Comparison of ENCODE assay signal across 8 mouse cellular contexts in the genomic region with DNA sequence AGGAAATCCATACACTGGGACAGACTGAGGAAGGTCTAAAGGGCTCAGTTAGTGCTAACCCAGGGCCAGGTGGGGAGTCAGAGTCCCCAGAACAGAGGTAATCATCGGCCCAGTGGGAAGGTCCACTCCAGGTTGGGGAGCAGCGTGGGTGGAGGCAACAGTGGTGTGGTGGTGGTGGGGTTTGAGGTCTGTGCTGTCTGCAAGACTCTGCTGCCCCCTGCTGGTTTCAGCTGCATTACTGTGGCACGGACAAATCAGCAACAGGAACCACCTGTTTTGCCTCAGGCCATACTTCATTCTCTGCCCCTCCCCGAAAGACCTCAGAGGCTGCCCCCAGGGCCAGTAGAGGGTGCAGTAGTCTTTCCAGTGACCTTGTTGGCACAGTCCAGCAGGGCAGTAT. TPM values are rescaled to one million over a fixed set of nuclear protein-coding genes. Genes with fewer than 3 reads are reported as not detected.
DNase-seq lines count a peak whose midpoint lies in the region; ATAC-seq lines count a peak whose summit lies in the region.

No protein-coding gene starts in this region.

- ATAC-seq in hindbrain, embryonic 12.5 days (ENCODE audit: low FRiP score): peak; percentile 41; the same call in 1 of the 2 replicates

- no peaks in the 10 kb centered on the region for H3K9me3 ChIP-seq in hindbrain, embryonic 12.5 days (replicated peaks)

- H3K27me3 ChIP-seq in hindbrain, embryonic 12.5 days: no peaks in the 10 kb centered on the region

- peaks cover 44% of the 10 kb centered on the region for H3K79me2 ChIP-seq in macrophage (ENCODE audit: inconsistent target)

- H3K9ac ChIP-seq in hindbrain, embryonic 12.5 days: no peak overlapping the region

- H3K27ac ChIP-seq in hindbrain, embryonic 12.5 days: no peak overlapping the region
- H3K27ac ChIP-seq in macrophage: peak overlapping the region; percentile 100

- no peak overlapping the region for H3K4me3 ChIP-seq in hindbrain, embryonic 12.5 days
- no peak overlapping the region for H3K4me3 ChIP-seq in macrophage (ENCODE audit: inconsistent target)

- WGBS in hindbrain, embryonic 12.5 days: 25% methylated on average over 4 of the region's 4 CpGs
- 0% methylated on average over 3 of the region's 4 CpGs for WGBS in macrophage (ENCODE audit: missing documents)

- no peak overlapping the region for H3K4me2 ChIP-seq in hindbrain, embryonic 12.5 days (replicated peaks)

- DNase-seq in MN1 (ENCODE audit: low spot score): peak; percentile 84
- DNase-seq in cerebellum, adult 9-10 months: peak; percentile 72
- DNase-seq in frontal cortex, adult 2 months (ENCODE audit: extremely low spot score in 1 of 2, low spot score in 1 of 2): peak; percentile 49 to 82
- DNase-seq in left cerebral cortex, adult 18-20 months (ENCODE audit: low spot score in 2 of 2): peak; percentile 78 to 85
- peak; percentile 82 for DNase-seq in right cerebral cortex, adult 2 months (ENCODE audit: low spot score in 2 of 2)
- DNase-seq in urinary bladder, postnatal 14 days (ENCODE audit: low spot score): peak; percentile 90

- H3K36me3 ChIP-seq in hindbrain, embryonic 12.5 days: peaks cover 41% of the 10 kb centered on the region
- peaks cover 26% of the 10 kb centered on the region; the same call in 1 of the 2 replicates for H3K36me3 ChIP-seq in macrophage (ENCODE audit: inconsistent target)

- H3K4me1 ChIP-seq in hindbrain, embryonic 12.5 days: peaks cover 21% of the 10 kb centered on the region

RNA-seq across cellular contexts. Expression of a gene that starts 6.0 kb away (rescaled TPM):
- polyA plus RNA-seq in frontal cortex, adult 2 months (2012; rRNA removed): 32.8 and 39.2 TPM in 2 replicates
- 39.6 and 42.2 TPM in 2 replicates for polyA plus RNA-seq in hindbrain, embryonic 12.5 days (2016; fragmentation: Nextera tagmentation; extraction: Ambion mirVana)
- total RNA-seq in left cerebral cortex, adult 18-20 months (2021): 10 to 100 TPM; 20.3 to 22.0 TPM
- 10 to 100 TPM in 2 of 26 experiments, 1 to 10 TPM in 24; 2.6 to 11.9 (median 5.0) TPM for total RNA-seq in macrophage (2018; cell fraction: chromatin; rRNA removed)
- 10 to 100 TPM in 22 of 26 experiments, 1 to 10 TPM in 4; 8.8 to 16.2 (median 11.9) TPM for total RNA-seq in macrophage (2018; cell fraction: cytosol; rRNA removed)
- 10 to 100 TPM in 2 of 26 experiments, 1 to 10 TPM in 24; 2.4 to 10.8 (median 5.4) TPM for total RNA-seq in macrophage (2018; cell fraction: nucleus; rRNA removed)
- 13.6 to 20.0 TPM (median 16.3 TPM) in 3 replicates for polyA plus RNA-seq in macrophage (2018)

RNA-seq across cellular contexts. Expression of a gene that starts 6.3 kb away (rescaled TPM):
- 149 and 182 TPM in 2 replicates for polyA plus RNA-seq in frontal cortex, adult 2 months (2012; rRNA removed)
- polyA plus RNA-seq in hindbrain, embryonic 12.5 days (2016; fragmentation: Nextera tagmentation; extraction: Ambion mirVana): 83.9 and 85.9 TPM in 2 replicates
- total RNA-seq in left cerebral cortex, adult 18-20 months (2021): 10 to 100 TPM; 54.8 to 59.0 TPM
- 100 to 1,000 TPM; 101 to 451 (median 214) TPM for total RNA-seq in macrophage (2018; cell fraction: chromatin; rRNA removed)
- total RNA-seq in macrophage (2018; cell fraction: cytosol; rRNA removed): 10 to 100 TPM; 37.2 to 79.3 (median 58.5) TPM
- total RNA-seq in macrophage (2018; cell fraction: nucleus; rRNA removed): 100 to 1,000 TPM in 20 of 26 experiments, 10 to 100 TPM in 6; 77.1 to 321 (median 147) TPM
- polyA plus RNA-seq in macrophage (2018): 72.5 to 257 TPM (median 75.2 TPM) in 3 replicates

RNA-seq across cellular contexts. Expression of a gene that starts 6.4 kb away (rescaled TPM):
- 3.1 and 3.9 TPM in 2 replicates for polyA plus RNA-seq in frontal cortex, adult 2 months (2012; rRNA removed)
- polyA plus RNA-seq in hindbrain, embryonic 12.5 days (2016; fragmentation: Nextera tagmentation; extraction: Ambion mirVana): 6.3 and 7.3 TPM in 2 replicates
- 1 to 10 TPM; 1.4 to 2.3 TPM for total RNA-seq in left cerebral cortex, adult 18-20 months (2021)
- 1,000 to 10,000 TPM in 2 of 26 experiments, 100 to 1,000 TPM in 22, 10 to 100 TPM in 2; 91.8 to 1,107 (median 329) TPM for total RNA-seq in macrophage (2018; cell fraction: chromatin; rRNA removed)
- total RNA-seq in macrophage (2018; cell fraction: cytosol; rRNA removed): 1,000 to 10,000 TPM in 13 of 26 experiments, 100 to 1,000 TPM in 13; 132 to 2,956 (median 939) TPM
- 1,000 to 10,000 TPM in 15 of 26 experiments, 100 to 1,000 TPM in 11; 163 to 2,419 (median 1,098) TPM for total RNA-seq in macrophage (2018; cell fraction: nucleus; rRNA removed)
- polyA plus RNA-seq in macrophage (2018): 67.8 to 98.8 TPM (median 74.9 TPM) in 3 replicates

RNA-seq across cellular contexts. Expression of a gene that starts 14.1 kb away (rescaled TPM):
- 4.3 and 6.3 TPM in 2 replicates for polyA plus RNA-seq in frontal cortex, adult 2 months (2012; rRNA removed)
- polyA plus RNA-seq in hindbrain, embryonic 12.5 days (2016; fragmentation: Nextera tagmentation; extraction: Ambion mirVana): 71.7 and 74.9 TPM in 2 replicates
- 1 to 10 TPM; 4.8 to 5.2 TPM for total RNA-seq in left cerebral cortex, adult 18-20 months (2021)
- total RNA-seq in macrophage (2018; cell fraction: chromatin; rRNA removed): 10 to 100 TPM; 17.2 to 81.8 (median 27.5) TPM
- total RNA-seq in macrophage (2018; cell fraction: cytosol; rRNA removed): 1 to 10 TPM; 2.9 to 8.1 (median 5.7) TPM
- 10 to 100 TPM in 21 of 26 experiments, 1 to 10 TPM in 5; 5.4 to 60.3 (median 19.3) TPM for total RNA-seq in macrophage (2018; cell fraction: nucleus; rRNA removed)
- 3.6 to 7.0 TPM (median 5.4 TPM) in 3 replicates for polyA plus RNA-seq in macrophage (2018)

RNA-seq across cellular contexts. Expression of a gene that starts 36.0 kb away (rescaled TPM):
- 618 and 661 TPM in 2 replicates for polyA plus RNA-seq in frontal cortex, adult 2 months (2012; rRNA removed)
- polyA plus RNA-seq in hindbrain, embryonic 12.5 days (2016; fragmentation: Nextera tagmentation; extraction: Ambion mirVana): 514 and 573 TPM in 2 replicates
- 100 to 1,000 TPM; 462 to 497 TPM for total RNA-seq in left cerebral cortex, adult 18-20 months (2021)
- total RNA-seq in macrophage (2018; cell fraction: chromatin; rRNA removed): 100 to 1,000 TPM in 1 of 26 experiments, 10 to 100 TPM in 22, 1 to 10 TPM in 3; 7.8 to 113 (median 17.4) TPM
- total RNA-seq in macrophage (2018; cell fraction: cytosol; rRNA removed): 1,000 to 10,000 TPM in 6 of 26 experiments, 100 to 1,000 TPM in 20; 365 to 1,079 (median 619) TPM
- total RNA-seq in macrophage (2018; cell fraction: nucleus; rRNA removed): 100 to 1,000 TPM in 9 of 26 experiments, 10 to 100 TPM in 17; 47.6 to 158 (median 92.7) TPM
- polyA plus RNA-seq in macrophage (2018): 335 to 822 TPM (median 800 TPM) in 3 replicates
